Mouse (Mus musculus): ENCODE data around the gene Supt3. TPM values are rescaled to one million over a fixed set of nuclear protein-coding genes. Genes with fewer than 3 reads are reported as not detected.

Supt3 gene
- total RNA-seq, 2 experiments from 2014 or later, result 15.4 to 16.1 TPM

- no peak for DNase-seq (ENCODE audit: low spot score in 2 of 2)
These were observed 275.0 kb downstream of the Supt3 start for GRCm38 (mm10) chr17:45051971-45052370.

GRCm38 (mm10) chr17:45053371-45053770 lies 276.4 kb downstream of the Supt3 start:
- DNase-seq (ENCODE audit: low spot score in 2 of 2), result no peak

DNA sequence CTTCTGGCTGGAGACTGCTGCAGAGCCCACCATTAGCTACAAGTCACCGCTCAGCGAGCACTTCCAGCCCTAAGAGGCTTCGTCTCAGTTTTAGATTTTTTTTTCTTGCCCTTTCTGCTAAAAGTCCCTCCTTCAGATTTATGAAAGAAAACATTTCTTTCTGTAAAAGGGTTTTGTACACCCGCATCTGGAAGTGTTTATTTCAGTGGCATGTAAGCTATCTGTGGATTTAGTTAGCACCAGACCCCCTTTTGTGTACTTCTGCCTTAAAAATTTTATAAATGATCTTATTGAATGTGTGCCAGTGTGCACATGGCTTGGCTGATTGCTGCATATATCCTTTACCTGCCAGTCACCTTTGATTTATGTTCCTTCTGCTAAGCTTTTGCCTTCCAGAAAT lies 277.6 kb downstream of the Supt3 start:
- DNase-seq (ENCODE audit: low spot score in 2 of 2), result no peak

DNA sequence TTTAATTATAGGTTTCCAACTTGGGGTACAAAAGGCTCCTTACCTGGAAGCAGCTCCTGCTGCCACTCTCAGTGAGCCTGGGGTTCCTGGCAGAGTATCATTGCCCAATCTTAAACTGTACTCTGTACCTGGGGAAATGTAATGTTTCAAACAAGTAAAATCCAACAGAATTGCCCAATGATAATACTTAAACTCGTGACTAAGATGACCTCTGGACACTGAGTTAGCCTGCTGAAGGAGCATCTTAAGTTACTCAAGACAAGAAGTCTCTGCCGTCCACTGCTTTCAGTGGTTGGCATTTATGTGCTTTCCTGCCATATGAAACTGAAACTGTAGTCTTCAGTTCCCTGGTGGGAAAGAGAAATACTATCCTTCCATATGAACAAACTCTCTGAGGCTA lies 279.9 kb downstream of the Supt3 start:
- no peak for DNase-seq (ENCODE audit: low spot score in 2 of 2)

DNA sequence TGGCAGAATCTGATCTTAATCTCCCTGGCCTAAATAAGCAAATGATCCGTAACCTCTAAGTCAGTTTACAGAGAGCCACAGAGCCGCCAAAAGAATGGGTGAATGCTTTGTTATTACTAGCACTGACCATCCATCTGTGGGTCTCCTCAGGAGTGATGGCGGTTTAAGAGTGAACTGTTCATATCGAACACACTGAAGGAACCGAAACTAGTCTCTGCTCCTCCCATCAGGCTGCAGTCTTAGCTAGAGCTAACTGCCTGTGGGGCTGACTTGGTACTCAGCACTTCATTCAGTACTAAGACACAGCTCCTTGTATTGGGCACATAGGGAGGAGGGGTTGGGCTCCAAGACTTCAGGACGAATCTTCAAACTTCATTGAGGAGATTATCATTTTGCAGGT lies 280.8 kb downstream of the Supt3 start:
- no peak for DNase-seq (ENCODE audit: low spot score in 2 of 2)

DNA sequence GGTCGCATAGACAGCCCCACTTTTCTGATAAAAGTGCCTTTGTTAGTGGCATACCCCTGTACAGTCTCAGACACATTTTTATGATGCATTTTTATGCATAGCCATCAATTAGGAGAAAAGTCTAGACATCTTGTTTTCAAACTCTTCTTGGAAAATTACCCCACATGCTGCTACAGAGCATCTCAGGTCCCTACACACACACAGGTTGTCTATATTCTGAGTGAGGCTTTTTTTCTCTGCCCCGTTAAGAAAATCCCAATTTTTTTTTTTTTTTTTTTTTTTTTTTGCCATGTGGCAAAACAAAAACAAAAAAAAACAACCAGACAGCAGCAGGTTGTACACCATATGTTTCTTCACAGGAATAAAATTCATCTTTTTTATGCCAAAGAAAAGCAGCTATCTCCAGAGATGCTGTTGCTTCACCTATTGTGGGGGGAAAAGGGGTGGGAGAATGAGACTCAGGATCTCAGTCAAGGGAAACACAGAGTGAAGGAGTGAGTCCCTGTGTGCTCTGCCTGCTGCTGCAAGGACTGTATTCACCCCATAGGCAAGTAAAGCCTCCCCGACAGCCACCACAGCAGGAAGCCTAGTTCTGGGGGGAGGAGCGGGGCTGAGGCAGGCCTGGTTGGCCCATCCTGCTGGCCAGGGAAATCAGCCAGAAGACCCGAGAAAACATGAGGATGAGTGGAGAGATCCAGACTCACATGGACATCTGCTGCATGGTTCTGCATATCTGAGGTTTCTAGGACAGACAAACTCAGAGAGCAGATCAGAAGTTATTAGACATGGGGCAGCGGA lies 281.8 kb downstream of the Supt3 start:
- no peak for DNase-seq (ENCODE audit: low spot score in 2 of 2)

DNA sequence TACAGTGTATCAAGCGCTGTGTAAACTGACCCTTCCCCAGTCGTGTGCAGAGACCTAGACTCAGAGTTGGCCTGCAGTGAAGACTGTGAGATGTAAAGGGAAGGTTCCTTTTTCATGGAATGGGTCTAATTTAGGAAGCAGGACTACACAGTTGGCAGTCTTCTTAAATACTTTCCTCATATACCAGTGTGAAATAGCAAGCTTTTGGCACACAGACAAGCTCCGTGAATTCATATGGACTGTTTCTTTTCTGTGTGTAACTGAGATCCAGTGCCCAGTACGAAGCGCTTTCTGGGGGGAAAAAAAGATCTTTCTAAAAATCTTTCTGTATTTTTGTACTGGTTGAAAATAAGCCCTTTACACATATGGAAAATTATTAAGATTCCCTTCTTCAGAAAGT lies 286.8 kb downstream of the Supt3 start:
- no peak for DNase-seq (ENCODE audit: low spot score in 2 of 2)

DNA sequence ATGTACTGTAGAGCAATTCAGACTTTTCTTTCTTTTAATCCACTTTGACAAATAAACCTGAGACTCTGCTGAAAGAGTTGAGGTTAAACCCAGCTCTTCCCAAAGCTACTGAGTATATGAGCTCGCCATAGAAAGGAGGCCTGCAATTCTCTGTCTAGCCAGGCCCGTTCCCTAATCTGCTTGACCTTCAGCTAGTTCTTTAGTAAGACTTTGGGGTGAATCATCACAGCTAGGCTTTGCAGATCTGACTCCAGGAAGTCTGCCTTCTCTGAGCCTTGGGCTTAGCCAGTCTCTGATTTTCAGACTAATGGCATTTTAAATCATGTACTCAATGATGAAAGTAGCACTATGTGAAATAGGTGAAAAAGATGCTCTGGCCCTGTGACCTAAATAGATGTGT lies 288.5 kb downstream of the Supt3 start:
- no peak for DNase-seq (ENCODE audit: low spot score in 2 of 2)

DNA sequence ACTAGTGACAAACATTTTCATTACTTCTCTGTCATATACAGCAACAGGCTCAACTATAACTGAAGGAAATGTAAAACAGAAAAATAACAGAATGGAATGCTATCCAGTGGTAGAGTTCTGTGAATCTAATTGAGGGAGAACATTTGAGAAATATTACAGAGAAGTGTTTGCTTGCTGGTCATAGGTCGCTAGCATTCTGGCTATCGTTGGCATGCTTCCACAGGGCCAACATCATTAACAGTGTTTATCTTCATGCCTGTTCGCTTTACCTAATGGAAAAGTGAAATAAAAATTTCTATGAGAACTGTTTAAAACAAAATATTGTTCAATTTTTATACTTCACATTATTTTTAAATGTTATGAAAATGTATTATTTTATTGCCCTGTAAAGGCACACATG lies 290.5 kb downstream of the Supt3 start:
- DNase-seq (ENCODE audit: low spot score in 2 of 2), result no peak

GRCm38 (mm10) chr17:45068321-45068720 lies 291.4 kb downstream of the Supt3 start:
- no peak for DNase-seq (ENCODE audit: low spot score in 2 of 2)

DNA sequence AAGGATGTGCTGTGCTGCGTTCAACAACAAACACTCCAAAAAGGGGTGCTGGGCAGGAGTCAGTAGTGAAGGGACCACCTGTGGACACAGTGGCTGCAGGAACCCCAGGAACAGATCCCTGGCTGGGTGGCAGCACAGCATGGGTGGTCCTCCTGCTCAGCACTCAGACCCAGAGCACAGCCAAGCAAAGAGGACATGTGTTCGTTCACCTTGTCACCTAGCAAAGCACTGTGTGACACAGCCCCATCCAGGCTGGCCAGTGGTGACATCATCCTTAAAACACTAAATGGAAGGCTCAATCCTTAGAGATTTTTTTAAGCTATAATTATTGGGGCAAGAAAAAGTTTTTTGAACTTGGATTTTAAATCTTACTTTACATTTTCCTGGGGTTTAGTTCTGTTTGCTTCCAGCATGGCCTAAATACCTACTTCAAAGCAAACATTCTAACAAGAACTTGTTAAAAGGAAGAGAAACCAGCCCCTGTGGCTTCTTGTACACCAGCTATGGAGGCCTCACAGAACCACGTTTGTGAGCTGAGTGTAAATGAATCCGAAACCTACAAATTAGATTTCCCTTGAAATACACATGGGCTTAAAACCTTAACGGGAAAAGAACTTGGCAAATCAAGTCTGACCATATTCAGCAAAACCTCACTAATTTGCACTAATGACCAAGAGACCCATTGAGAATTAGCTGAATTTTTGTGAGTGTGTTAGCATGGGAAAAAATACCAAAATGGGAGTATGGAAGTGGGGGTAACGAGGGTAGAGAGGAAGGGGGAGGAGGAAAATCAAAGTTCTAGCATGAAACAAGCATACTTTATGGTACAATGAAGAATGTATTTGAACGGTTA lies 295.8 kb downstream of the Supt3 start:
- no peak for DNase-seq (ENCODE audit: low spot score in 2 of 2)

DNA sequence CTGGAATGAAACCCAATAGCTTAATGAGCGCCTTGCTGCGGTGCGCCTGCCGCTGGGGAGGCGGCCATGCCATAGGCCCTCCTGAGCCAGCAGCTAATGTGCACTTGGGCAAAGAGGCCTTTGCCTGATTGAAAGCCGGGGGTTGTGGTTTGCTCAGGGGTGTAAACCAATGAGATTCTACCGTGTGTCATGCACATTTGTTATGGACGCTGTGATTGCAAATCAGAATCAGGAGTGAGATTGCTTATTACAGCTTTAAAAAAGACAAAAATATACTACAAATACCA lies 296.3 kb downstream of the Supt3 start:
- DNase-seq (ENCODE audit: low spot score in 2 of 2), result no peak

GRCm38 (mm10) chr17:45073779-45074178 lies 296.8 kb downstream of the Supt3 start:
- DNase-seq (ENCODE audit: low spot score in 2 of 2), result no peak

GRCm38 (mm10) chr17:45076951-45077350 lies 300.0 kb downstream of the Supt3 start:
- DNase-seq (ENCODE audit: low spot score in 2 of 2), result no peak

DNA sequence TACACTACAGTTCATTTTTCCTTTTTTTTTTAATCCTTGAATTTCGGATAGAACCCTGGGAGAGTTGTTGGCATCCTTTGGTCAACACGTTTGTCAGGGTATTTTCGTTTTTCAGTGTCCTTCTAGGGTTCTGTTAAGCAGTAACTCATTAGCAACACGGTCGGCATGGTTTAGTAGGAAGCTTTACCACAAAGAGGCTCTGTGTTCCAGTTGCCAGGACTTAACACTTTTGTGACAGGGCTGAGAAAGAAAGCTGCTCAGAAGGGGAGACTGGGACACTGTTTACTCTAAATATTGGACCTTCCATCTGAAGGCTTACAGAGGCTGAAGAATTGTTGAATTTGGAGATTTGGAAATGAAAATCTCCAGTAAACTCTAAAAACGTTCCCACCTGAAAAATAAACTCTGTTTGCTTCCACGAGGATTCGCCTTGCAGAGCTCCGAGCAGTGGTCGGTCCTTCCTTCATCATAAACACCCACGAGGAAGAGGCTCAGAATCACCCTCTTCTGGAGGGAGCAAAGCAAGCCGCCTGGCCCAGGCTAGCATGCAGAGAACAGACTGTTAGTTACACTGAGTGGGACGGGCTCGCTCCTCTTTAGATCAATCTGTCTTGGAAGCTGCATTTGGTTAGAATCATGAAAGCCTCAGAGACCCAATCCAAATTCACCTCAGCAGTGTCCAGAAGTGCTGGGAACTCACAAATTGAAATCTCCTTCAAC lies 301.1 kb downstream of the Supt3 start:
- DNase-seq (ENCODE audit: low spot score in 2 of 2), result peak in 1 of 2 experiments; percentile 18

DNA sequence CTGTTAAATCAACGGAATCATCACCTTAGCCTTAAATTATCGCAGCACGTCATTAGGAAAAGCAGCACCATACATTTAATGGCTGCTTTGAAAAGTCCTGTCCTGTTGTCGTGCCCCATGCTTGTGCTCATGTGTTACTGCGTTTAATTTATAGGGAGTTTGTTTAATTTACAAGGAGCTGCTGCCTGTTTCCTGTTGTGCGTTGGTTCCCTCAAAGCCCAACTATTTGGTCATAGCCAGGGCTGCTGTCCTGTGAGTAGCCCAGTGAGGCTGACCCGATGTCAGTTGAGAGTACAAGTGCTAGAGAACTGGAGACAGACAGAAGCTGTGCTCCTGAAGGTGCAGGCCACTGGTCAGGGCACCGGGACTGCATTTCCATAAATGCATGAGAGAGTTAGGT lies 304.6 kb downstream of the Supt3 start:
- DNase-seq (ENCODE audit: low spot score in 2 of 2), result no peak

- DNase-seq (ENCODE audit: low spot score in 2 of 2), result no peak
These were observed 305.1 kb downstream of the Supt3 start for GRCm38 (mm10) chr17:45081955-45082475.

GRCm38 (mm10) chr17:45086361-45086760 lies 309.4 kb downstream of the Supt3 start:
- no peak for DNase-seq (ENCODE audit: low spot score in 2 of 2)

DNA sequence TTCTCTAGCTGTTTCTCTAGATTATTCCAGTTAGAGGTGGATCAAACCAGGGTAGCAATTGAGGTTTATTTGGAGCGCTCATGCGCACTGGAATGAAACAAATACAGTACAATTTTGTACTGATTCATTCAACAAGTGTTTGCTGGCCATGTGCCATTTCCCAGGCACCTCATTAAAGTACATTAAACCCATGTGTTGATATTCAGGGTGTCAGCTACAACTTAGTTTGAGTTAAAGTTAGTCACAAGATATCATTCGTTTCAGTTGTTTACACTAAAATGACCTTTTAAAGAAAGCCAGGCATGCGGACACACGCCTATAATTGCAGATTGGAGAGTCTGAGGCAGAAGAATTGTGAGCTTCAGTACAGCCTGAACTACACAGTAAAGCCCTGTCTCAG lies 310.1 kb downstream of the Supt3 start:
- no peak for DNase-seq (ENCODE audit: low spot score in 2 of 2)

DNA sequence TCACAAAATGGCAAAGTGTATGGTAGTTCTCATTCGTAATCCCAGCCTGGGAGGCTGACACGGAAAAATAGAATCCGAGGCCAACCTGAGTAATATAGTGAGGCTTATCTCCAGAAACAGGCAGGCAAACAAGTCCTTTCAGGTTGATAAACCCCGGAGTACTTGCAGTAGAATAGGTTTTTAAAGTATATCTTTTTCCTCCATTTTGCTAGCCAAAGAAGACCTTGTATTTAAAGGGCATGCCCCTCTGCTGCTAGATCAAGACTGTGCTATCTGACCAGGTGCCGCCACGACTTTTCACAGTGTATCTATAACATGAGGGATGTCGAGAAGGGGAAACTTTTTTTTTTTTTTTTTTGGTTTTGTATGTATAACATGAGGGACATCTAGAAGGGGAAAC lies 324.1 kb downstream of the Supt3 start:
- DNase-seq (ENCODE audit: low spot score in 2 of 2), result no peak

GRCm38 (mm10) chr17:45115386-45115785 lies 338.4 kb downstream of the Supt3 start:
- DNase-seq (ENCODE audit: low spot score in 2 of 2), result no peak
